Mouse (Mus musculus) ES-E14 (cell line): ENCODE measurements around the gene Sdk2. TPM values are rescaled to one million over a fixed set of nuclear protein-coding genes. Genes with fewer than 3 reads are reported as not detected.

ENCODE experiments used
- DNase-seq: peaks from one replicate; pipeline ENCODE4 v3.0.0-alpha.2; 2013; ENCODE audit warnings: low read depth, low spot score
- H3K27ac ChIP-seq: 2 replicates; pipeline ENCODE4 v1.5.1; 2012; ENCODE audit warnings: low read depth, mild to moderate bottlenecking, low read length, moderate library complexity, mixed read lengths; ENCODE audit not compliant: poor library complexity, insufficient read depth, severe bottlenecking
- H3K36me3 ChIP-seq: 2 replicates; pipeline ENCODE4 v1.6.1; 2012; ENCODE audit warnings: mild to moderate bottlenecking, low read length, moderate library complexity, mixed read lengths; ENCODE audit not compliant: control insufficient read depth, poor library complexity, insufficient read depth, severe bottlenecking
- H3K4me1 ChIP-seq, 2 experiments: fragments of 150-350 bp in 1 of 2; sonication (generic) in 1 of 2; 2 replicates each; pipeline ENCODE4 v1.6.1; 2012; ENCODE audit warnings: low read length in 2 of 2, mild to moderate bottlenecking in 1 of 2, mixed read lengths in 1 of 2; ENCODE audit not compliant: control insufficient read depth in 2 of 2, insufficient read depth in 2 of 2, poor library complexity in 1 of 2
- H3K4me3 ChIP-seq, 2 experiments: fragments of 150-350 bp in 1 of 2; sonication (generic) in 1 of 2; 2 replicates each; pipeline ENCODE4 v1.5.1; 2012; ENCODE audit warnings: low read length in 2 of 2, low read depth in 1 of 2, mild to moderate bottlenecking in 1 of 2, mixed read lengths in 1 of 2; ENCODE audit not compliant: insufficient read depth in 1 of 2, poor library complexity in 1 of 2, severe bottlenecking in 1 of 2
- H3K9ac ChIP-seq: 2 replicates; pipeline ENCODE4 v1.6.1; 2012; ENCODE audit warnings: low read depth, mild to moderate bottlenecking, low read length, mixed read lengths; ENCODE audit not compliant: poor library complexity, insufficient read depth, severe bottlenecking
- H3K9me3 ChIP-seq: fragments of 150-350 bp; sonication (generic); 2 replicates; pipeline ENCODE4 v1.6.1; 2012; ENCODE audit warnings: low read depth, mild to moderate bottlenecking, low read length; ENCODE audit not compliant: control insufficient read depth, insufficient read depth
- CHD2 ChIP-seq: IDR thresholded peaks from 2 replicates; pipeline ENCODE4 v1.6.1; 2014; ENCODE audit warnings: mild to moderate bottlenecking, low read depth, low read length, inconsistent platforms
- HCFC1 ChIP-seq: IDR thresholded peaks from 2 replicates; pipeline ENCODE4 v1.6.1; 2012; ENCODE audit warnings: low read length, inconsistent platforms, borderline replicate concordance; ENCODE audit not compliant: insufficient read depth
- MAFK ChIP-seq: IDR thresholded peaks from 2 replicates; pipeline ENCODE4 v1.6.1; 2014; ENCODE audit warnings: mild to moderate bottlenecking, low read depth, low read length, inconsistent platforms; ENCODE audit not compliant: insufficient read depth
- ZC3H11A ChIP-seq: IDR thresholded peaks from 2 replicates; pipeline ENCODE4 v1.6.1; 2012; ENCODE audit warnings: low read depth, mild to moderate bottlenecking, inconsistent platforms, low read length, borderline replicate concordance
- ZNF384 ChIP-seq: IDR thresholded peaks from 2 replicates; pipeline ENCODE4 v1.6.1; 2012; ENCODE audit warnings: low read depth, low read length, inconsistent platforms
- in situ Hi-C, 2 experiments: fragments of 600-800 bp; cut with MboI; formaldehyde crosslinking; loops; one replicate each; pipeline ENCODE4 v1.15.1; 2025; ENCODE audit warnings: low sequenced_read_pairs in 2 of 2, inconsistent platforms in 1 of 2; ENCODE audit not compliant: unreplicated experiment in 2 of 2
- total RNA-seq: library from RNA; depleted of rRNA; stranded (reverse); fragments of 300-350 nt; gene quantifications from 2 replicates; pipeline ENCODE4 v1.2.3, GENCODE M21; 2012

The Sdk2 gene
- total RNA-seq, 1 experiment = 2.0 TPM

DNA sequence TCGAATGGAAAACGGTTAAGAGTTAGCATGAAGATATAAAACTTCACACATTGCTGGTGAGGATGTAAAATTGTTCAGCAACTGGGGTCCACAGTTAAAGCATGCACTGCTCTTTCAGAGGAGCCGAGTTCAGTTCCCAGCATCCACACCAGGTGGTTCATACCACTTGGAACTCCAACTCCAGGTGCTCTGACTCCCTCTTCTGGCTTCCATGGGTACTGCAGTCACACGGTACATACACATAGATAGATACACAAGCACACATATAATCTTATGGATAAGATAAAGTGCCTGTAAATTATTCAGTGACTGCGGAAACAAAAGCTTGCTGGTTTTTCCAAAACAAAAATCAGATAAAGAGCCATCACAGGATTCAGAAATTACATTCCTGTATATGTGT, 19.9 kb downstream of the Sdk2 start:
- H3K9me3 ChIP-seq = no peaks in the 10 kb centered on the region
- H3K9ac ChIP-seq = no peak overlapping the region
- H3K36me3 ChIP-seq = no peaks in the 10 kb centered on the region
- DNase-seq = no peak
- no peak overlapping the region for H3K4me3 ChIP-seq
- in situ Hi-C loops = no loop called here
- peaks cover 0 to 4% of the 10 kb centered on the region in 2 experiments; a peak in 1 of 4 replicates for H3K4me1 ChIP-seq
- no peak overlapping the region for H3K27ac ChIP-seq
- no peak for TF ChIP-seq ZNF384
- TF ChIP-seq ZC3H11A = peak; percentile 29; the same call in 1 of the 2 replicates

DNA sequence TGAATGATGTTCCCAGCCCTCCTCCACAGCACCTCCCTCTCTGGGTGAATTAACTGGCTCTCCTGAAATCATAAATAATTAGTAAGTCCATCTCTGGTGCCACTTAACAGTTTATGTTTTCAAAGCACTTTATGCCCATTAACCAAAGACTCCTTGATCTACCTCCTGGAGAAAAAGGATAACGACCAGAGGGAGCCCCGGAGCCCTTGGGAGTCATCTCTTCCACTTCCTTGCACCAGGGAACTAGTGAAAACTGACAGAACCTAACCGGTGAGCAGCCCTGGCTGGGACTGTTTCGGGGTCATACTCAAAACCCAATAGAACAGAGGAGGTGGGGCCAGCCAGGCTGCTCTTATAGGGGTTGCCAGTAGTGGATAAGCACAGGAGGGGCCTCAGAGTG, 22.5 kb downstream of the Sdk2 start:
- Histone ChIP-seq H3K4me3 (no peak overlapping the region), H3K4me1 (peaks cover 0 to 4% of the 10 kb centered on the region in 2 experiments; a peak in 1 of 4 replicates), H3K36me3 (no peaks in the 10 kb centered on the region), H3K9ac (no peak overlapping the region), H3K9me3 (no peaks in the 10 kb centered on the region), H3K27ac (no peak overlapping the region)
- in situ Hi-C loops = no loop called here
- no peak for DNase-seq
- TF ChIP-seq MAFK (no peak), ZC3H11A (no peak), ZNF384 (no peak), HCFC1 (no peak)

GRCm38 (mm10) chr11:114043530-114043929, 23.3 kb downstream of the Sdk2 start:
- TF ChIP-seq CHD2 = no peak
- no peak for TF ChIP-seq ZC3H11A
- TF ChIP-seq ZNF384 = no peak
- TF ChIP-seq HCFC1 = no peak
- no peak for TF ChIP-seq MAFK
- H3K4me1 ChIP-seq = peaks cover 0 to 4% of the 10 kb centered on the region in 2 experiments; a peak in 1 of 4 replicates
- no peak overlapping the region for H3K27ac ChIP-seq
- no peaks in the 10 kb centered on the region for H3K9me3 ChIP-seq
- DNase-seq = no peak
- in situ Hi-C loops = no loop called here
- H3K4me3 ChIP-seq = no peak overlapping the region
- H3K36me3 ChIP-seq = no peaks in the 10 kb centered on the region
- H3K9ac ChIP-seq = no peak overlapping the region

GRCm38 (mm10) chr11:114040391-114041035, 26.3 kb downstream of the Sdk2 start:
- H3K9ac ChIP-seq = no peak overlapping the region
- H3K27ac ChIP-seq = no peak overlapping the region
- H3K4me3 ChIP-seq = no peak overlapping the region
- in situ Hi-C loops = no loop called here
- H3K9me3 ChIP-seq = no peaks in the 10 kb centered on the region
- H3K4me1 ChIP-seq = no peaks in the 10 kb centered on the region
- H3K36me3 ChIP-seq = no peaks in the 10 kb centered on the region
- no peak for DNase-seq
- TF ChIP-seq ZNF384 = no peak
- no peak for TF ChIP-seq CHD2
- TF ChIP-seq ZC3H11A = no peak

- no peaks in the 10 kb centered on the region for H3K36me3 ChIP-seq
- H3K4me1 ChIP-seq = no peaks in the 10 kb centered on the region
- in situ Hi-C loops = no loop called here
- no peak overlapping the region for H3K27ac ChIP-seq
- DNase-seq = no peak
- TF ChIP-seq ZNF384 (no peak), ZC3H11A (no peak)
- no peak overlapping the region for H3K4me3 ChIP-seq
- no peaks in the 10 kb centered on the region for H3K9me3 ChIP-seq
- no peak overlapping the region for H3K9ac ChIP-seq
Observed at GRCm38 (mm10) chr11:114038036-114038435, 28.8 kb downstream of the Sdk2 start.
